Mouse (Mus musculus) hindbrain, postnatal 0 days (tissue): ENCODE results near the gene Fam124b. TPM values are rescaled to one million over a fixed set of nuclear protein-coding genes. Genes with fewer than 3 reads are reported as not detected.

Experiments used
- ATAC-seq: fragments of 200-750 bp; cut with Nextera tagmentation; 2 replicates; pipeline ENCODE4 v1.8.0; 2017; ENCODE audit warnings: mild to moderate bottlenecking, moderate TSS enrichment, moderate library complexity
- DNase-seq: peaks from one replicate; pipeline ENCODE4 v3.0.0-alpha.2; 2015; ENCODE audit warnings: low spot score
- H3K27ac ChIP-seq: fragments of 300-500 bp; sonication (generic); 2 replicates; pipeline ENCODE4 v1.5.1; 2014; ENCODE audit warnings: mild to moderate bottlenecking
- H3K27me3 ChIP-seq: fragments of 300-500 bp; sonication (generic); 2 replicates; pipeline ENCODE4 v1.6.1; 2014; ENCODE audit warnings: low read length, mixed read lengths; ENCODE audit not compliant: insufficient read depth
- H3K36me3 ChIP-seq: fragments of 300-500 bp; sonication (generic); 2 replicates; pipeline ENCODE4 v1.6.1; 2014; ENCODE audit warnings: low read length, mixed read lengths; ENCODE audit not compliant: insufficient read depth
- H3K4me1 ChIP-seq: fragments of 300-500 bp; sonication (generic); 2 replicates; pipeline ENCODE4 v1.6.1; 2014; ENCODE audit warnings: antibody characterized with exemption, low read length, mixed read lengths; ENCODE audit not compliant: insufficient read depth
- H3K4me2 ChIP-seq: fragments of 300-500 bp; sonication (generic); 2 replicates; pipeline ENCODE4 v1.6.1; 2014; ENCODE audit warnings: low read depth, mild to moderate bottlenecking, low read length, moderate library complexity, mixed read lengths
- H3K4me3 ChIP-seq: fragments of 300-500 bp; sonication (generic); 2 replicates; pipeline ENCODE4 v1.5.1; 2014; ENCODE audit warnings: low read length
- H3K9ac ChIP-seq: fragments of 300-500 bp; sonication (generic); replicated peaks from 2 replicates; pipeline ENCODE4 v1.6.1; 2014; ENCODE audit warnings: mild to moderate bottlenecking, low read length, moderate library complexity, mixed read lengths
- H3K9me3 ChIP-seq: fragments of 300-500 bp; sonication (generic); 2 replicates; pipeline ENCODE4 v1.6.1; 2016; ENCODE audit warnings: low read length, mixed read lengths
- CTCF ChIP-seq: IDR thresholded peaks from 2 replicates; pipeline ENCODE4 v1.5.1; 2016; ENCODE audit warnings: antibody characterized with exemption, control low read depth, low read depth
- WGBS: fragments of 180-500 bp; shearing (Covaris S2); extraction: QIAGEN DNeasy Blood & Tissue Kit; methylation state at CpG from one replicate; pipeline ENCODE4 v1.1.7; 2014; 5-methylcytosine and 5-hydroxymethylcytosine counted together
- polyA plus RNA-seq: library from polyadenylated mRNA; unstranded; fragments of >200 nt; fragmentation: Nextera tagmentation; extraction: Ambion mirVana; gene quantifications from 2 replicates; pipeline ENCODE4 v1.2.1, GENCODE M21; 2015
- total RNA-seq: library from RNA; depleted of rRNA; stranded (reverse); fragments of >200 nt; gene quantifications from 2 replicates; pipeline ENCODE4 v1.2.3, GENCODE M21; 2014; rRNA removed

Fam124b gene
- 0.84 and 1.3 TPM in 2 replicates for total RNA-seq
- polyA plus RNA-seq, result 0.33 and 0.38 TPM in 2 replicates

DNA sequence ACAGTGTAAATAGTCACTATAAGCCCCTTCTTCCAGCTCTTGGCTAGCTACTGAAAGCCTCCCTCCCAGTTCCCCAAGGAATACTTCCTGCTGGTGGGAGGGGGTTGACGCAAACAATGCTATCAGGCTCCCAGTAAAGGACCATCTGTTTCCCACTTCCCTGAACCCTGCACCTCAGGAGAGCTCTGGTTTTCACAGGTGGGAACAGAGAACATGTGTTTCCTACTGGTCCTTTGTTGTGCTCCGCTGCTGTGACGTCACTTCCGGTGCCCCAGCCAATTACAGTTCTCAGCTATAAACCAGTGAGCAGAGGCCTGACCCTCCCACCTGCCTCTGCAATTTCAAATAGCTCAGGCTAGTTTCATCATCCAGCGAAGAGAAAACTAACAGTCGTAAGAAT lies at the start of gene Fam124b:
Gene Fam124b, minus strand, starts transcription at position 206 of the 400 bp plus-strand sequence.
- TF ChIP-seq CTCF, result no peak
- WGBS, result 75% methylated on average over 6 of the region's 6 CpGs
- Histone ChIP-seq H3K4me2 (no peak within 1 kb of the TSS), H3K4me1 (no peaks in the 10 kb centered on the region), H3K9me3 (no peaks in the 10 kb centered on the region), H3K36me3 (no peaks in the 10 kb centered on the region), H3K9ac (no peak within 1 kb of the TSS), H3K27ac (no peak within 1 kb of the TSS), H3K27me3 (no peaks in the 10 kb centered on the region), H3K4me3 (no peak within 1 kb of the TSS)
- DNase-seq (no peak), ATAC-seq (peak; percentile 53; the same call in 1 of the 2 replicates)

DNA sequence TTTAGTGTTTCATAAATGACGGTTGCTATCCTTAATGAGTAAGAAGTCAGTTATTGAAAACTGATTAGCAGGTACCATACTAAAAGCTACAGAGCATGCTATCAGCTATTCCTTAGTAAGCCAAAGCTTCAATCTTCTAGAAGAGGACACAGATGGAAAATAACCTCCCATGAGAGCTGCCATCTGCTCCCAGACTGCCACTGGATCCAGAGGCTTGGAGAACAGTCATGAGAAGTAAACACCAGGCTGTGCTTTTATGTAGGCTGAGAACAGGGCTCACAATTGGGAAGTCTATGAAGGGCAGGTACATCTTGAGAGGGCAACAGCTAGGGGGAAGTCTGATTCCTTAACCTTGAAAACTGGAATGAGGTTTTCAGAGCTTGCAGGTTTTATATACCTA lies 42.2 kb upstream of the Fam124b start:
- Histone ChIP-seq H3K36me3 (no peaks in the 10 kb centered on the region), H3K4me1 (no peaks in the 10 kb centered on the region), H3K9me3 (no peaks in the 10 kb centered on the region), H3K4me3 (no peak overlapping the region), H3K27ac (no peak overlapping the region), H3K27me3 (no peaks in the 10 kb centered on the region), H3K4me2 (no peak overlapping the region), H3K9ac (no peak overlapping the region)
- no peak for TF ChIP-seq CTCF
- DNase-seq (peak; percentile 24), ATAC-seq (no peak)
- 66% methylated on average over 1 of the region's 1 CpGs for WGBS

DNA sequence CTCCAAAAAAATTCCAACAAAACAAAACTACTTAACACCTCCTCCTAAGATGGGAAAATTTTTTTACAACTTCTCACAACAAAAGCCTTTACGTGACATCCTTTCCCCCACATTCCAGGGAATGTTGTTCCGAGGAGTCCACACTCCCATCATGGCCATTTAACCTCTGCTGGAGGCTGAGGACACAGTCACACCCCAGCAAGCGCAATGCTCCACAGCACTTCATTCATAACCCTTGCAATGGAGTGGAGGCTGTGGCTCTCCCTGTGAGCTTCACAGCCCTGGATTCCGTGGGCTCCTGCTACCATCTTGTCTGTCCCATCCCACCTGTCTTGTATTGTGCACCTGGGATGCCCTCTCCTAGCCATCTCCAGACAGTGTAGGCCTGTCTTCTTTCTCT lies 40.4 kb upstream of the Fam124b start:
- no peak for DNase-seq
- 63% methylated on average over 4 of the region's 4 CpGs for WGBS
- no peak overlapping the region for H3K4me2 ChIP-seq
- no peaks in the 10 kb centered on the region for H3K4me1 ChIP-seq
- H3K27me3 ChIP-seq, result no peaks in the 10 kb centered on the region
- no peak overlapping the region for H3K9ac ChIP-seq
- no peaks in the 10 kb centered on the region for H3K9me3 ChIP-seq
- no peaks in the 10 kb centered on the region for H3K36me3 ChIP-seq
- no peak overlapping the region for H3K27ac ChIP-seq
- H3K4me3 ChIP-seq, result no peak overlapping the region
- ATAC-seq, result no peak
- TF ChIP-seq CTCF, result no peak

DNA sequence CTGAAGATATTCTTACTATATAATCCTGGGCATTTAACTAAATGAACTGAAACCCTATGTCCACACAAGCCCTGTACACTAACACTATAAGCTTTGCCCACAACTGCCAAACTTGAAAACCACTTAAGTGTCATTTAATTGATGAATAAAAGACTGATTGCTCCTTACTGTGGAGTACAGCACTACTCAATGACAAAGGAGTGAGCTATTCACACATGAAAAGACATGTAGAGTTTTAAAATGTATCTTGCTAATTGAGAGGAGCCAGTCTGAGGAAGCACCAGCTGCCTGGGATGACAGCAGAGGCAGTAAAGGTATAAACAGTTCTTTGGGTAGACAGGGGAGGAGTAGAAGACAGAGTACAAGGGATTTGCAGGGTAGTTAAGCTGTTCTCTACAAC lies 35.0 kb upstream of the Fam124b start:
- no peaks in the 10 kb centered on the region for H3K4me1 ChIP-seq
- no peak for ATAC-seq
- DNase-seq, result no peak
- H3K9me3 ChIP-seq, result no peaks in the 10 kb centered on the region
- H3K27ac ChIP-seq, result no peak overlapping the region
- H3K9ac ChIP-seq, result no peak overlapping the region
- H3K27me3 ChIP-seq, result no peaks in the 10 kb centered on the region
- no peak overlapping the region for H3K4me3 ChIP-seq
- no peaks in the 10 kb centered on the region for H3K36me3 ChIP-seq
- no peak overlapping the region for H3K4me2 ChIP-seq
- no peak for TF ChIP-seq CTCF

DNA sequence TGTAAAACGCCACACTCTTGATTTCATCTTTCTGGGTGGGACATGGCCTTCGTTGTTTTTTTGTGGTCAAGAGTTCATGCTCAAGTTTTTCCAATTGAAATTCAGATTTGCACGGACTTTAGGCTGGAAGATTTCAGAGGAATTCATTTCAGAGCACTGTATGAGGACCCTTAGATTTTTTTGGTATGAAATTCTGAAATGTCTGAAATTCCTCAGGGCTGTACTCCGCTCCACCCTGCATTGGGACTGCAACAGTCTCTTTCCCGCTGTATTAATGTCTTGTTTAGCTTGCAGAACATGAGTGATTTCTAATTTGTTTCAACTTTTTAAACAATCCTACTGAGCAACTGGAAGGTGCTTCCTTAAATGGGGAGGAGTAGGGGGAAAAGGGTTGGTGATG lies 32.0 kb upstream of the Fam124b start:
- no peak overlapping the region for H3K4me2 ChIP-seq
- no peaks in the 10 kb centered on the region for H3K36me3 ChIP-seq
- no peak overlapping the region for H3K9ac ChIP-seq
- DNase-seq (no peak), ATAC-seq (no peak)
- WGBS, result 91% methylated on average over 5 of the region's 5 CpGs
- H3K27me3 ChIP-seq, result no peaks in the 10 kb centered on the region
- no peak overlapping the region for H3K4me3 ChIP-seq
- TF ChIP-seq CTCF, result no peak
- no peak overlapping the region for H3K27ac ChIP-seq
- no peaks in the 10 kb centered on the region for H3K9me3 ChIP-seq
- H3K4me1 ChIP-seq, result no peaks in the 10 kb centered on the region

DNA sequence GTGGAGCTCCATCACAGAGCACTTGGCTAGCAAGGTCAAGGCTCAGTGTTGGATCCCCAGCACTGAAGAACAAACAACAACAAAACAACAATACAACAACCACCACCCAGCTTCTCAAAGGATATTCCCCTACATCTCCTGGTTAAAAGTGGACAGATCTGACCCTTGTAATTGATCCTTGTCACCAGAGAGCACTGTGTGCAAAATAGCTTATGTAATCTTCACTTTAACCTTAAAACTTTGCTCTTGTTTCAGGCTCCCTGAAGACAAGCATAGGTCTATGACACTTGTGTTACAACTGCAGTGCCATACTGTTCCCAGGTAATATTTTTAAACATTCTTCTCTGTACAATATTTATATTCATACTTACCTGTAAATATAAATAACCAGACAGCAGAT lies 28.9 kb upstream of the Fam124b start:
- H3K36me3 ChIP-seq, result no peaks in the 10 kb centered on the region
- no peak for ATAC-seq
- TF ChIP-seq CTCF, result no peak
- no peaks in the 10 kb centered on the region for H3K27me3 ChIP-seq
- DNase-seq, result no peak
- H3K9me3 ChIP-seq, result no peaks in the 10 kb centered on the region
- no peak overlapping the region for H3K4me2 ChIP-seq
- H3K4me3 ChIP-seq, result no peak overlapping the region
- no peaks in the 10 kb centered on the region for H3K4me1 ChIP-seq
- no peak overlapping the region for H3K27ac ChIP-seq
- no peak overlapping the region for H3K9ac ChIP-seq

DNA sequence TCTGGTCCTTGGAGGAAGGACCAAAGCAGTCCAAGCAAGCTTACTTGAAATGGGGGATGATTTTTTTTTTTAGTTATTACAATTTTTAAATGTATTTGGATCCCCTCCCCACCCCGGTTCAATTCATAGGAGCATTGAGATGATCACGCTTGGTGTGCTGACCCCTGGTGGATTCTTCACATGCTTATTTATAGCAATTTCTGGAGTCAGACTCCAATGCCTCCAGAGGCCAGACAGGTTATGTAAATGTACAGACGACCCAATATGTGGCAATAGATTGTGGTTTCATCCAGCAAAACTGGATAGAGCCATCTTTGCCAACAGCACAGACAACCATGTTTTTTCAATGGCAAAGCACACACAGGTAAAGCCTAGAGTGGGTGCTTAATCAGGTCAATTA lies 25.9 kb upstream of the Fam124b start:
- no peaks in the 10 kb centered on the region for H3K4me1 ChIP-seq
- H3K36me3 ChIP-seq, result no peaks in the 10 kb centered on the region
- H3K9me3 ChIP-seq, result no peaks in the 10 kb centered on the region
- DNase-seq (no peak), ATAC-seq (no peak)
- no peak overlapping the region for H3K4me2 ChIP-seq
- WGBS, result 72% methylated on average over 3 of the region's 3 CpGs
- no peaks in the 10 kb centered on the region for H3K27me3 ChIP-seq
- no peak overlapping the region for H3K9ac ChIP-seq
- peak; percentile 42 for TF ChIP-seq CTCF
- H3K27ac ChIP-seq, result no peak overlapping the region
- H3K4me3 ChIP-seq, result no peak overlapping the region

DNA sequence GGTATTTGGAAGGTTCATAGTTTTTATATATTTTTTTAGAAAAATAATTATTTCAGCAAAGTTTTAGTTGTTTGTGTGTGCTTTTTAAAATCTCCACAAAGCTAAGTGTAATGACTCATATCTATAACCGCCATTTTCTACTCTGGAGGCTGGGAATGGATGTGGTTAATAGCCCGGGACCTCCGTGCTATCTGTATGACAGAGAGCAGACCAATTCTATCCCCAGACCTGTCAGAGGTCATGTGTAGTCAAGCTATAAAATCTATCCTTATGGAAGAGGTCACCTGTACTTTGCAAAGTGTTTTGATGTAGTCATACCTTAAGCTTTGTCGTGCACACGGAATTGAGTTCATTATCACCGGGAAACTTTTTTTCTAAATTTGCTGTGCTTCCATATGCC lies 23.3 kb upstream of the Fam124b start:
- no peaks in the 10 kb centered on the region for H3K4me1 ChIP-seq
- no peaks in the 10 kb centered on the region for H3K36me3 ChIP-seq
- no peak overlapping the region for H3K4me2 ChIP-seq
- no peaks in the 10 kb centered on the region for H3K27me3 ChIP-seq
- 96% methylated on average over 6 of the region's 6 CpGs for WGBS
- H3K9me3 ChIP-seq, result no peaks in the 10 kb centered on the region
- H3K9ac ChIP-seq, result no peak overlapping the region
- no peak for TF ChIP-seq CTCF
- ATAC-seq, result no peak
- no peak overlapping the region for H3K27ac ChIP-seq
- no peak for DNase-seq
- no peak overlapping the region for H3K4me3 ChIP-seq
